Mouse (Mus musculus) CH12.LX (cell line): Measurements from ENCODE around the gene Fga. TPM values are rescaled to one million over a fixed set of nuclear protein-coding genes. Genes with fewer than 3 reads are reported as not detected.

Experiments used
- DNase-seq: peaks from one replicate; pipeline ENCODE4 v3.0.0-alpha.2; 2013; ENCODE audit errors: extremely low read depth
- H3K27ac ChIP-seq: 2 replicates; pipeline ENCODE4 v1.5.1; 2012; ENCODE audit warnings: low read depth, mild to moderate bottlenecking, control low read depth, moderate library complexity; ENCODE audit not compliant: insufficient read depth
- H3K27me3 ChIP-seq: replicated peaks from 2 replicates; pipeline ENCODE3; 2012; ENCODE audit warnings: inconsistent platforms
- H3K36me3 ChIP-seq, 2 experiments: replicated peaks in 1 of 2; 2 replicates each; pipeline versions ENCODE3 to v1.6.1; 2012; ENCODE audit warnings: inconsistent platforms in 1 of 2, low read length in 1 of 2, mild to moderate bottlenecking in 1 of 2, mixed read lengths in 1 of 2, moderate library complexity in 1 of 2; ENCODE audit not compliant: control insufficient read depth in 1 of 2, insufficient read depth in 1 of 2
- H3K4me1 ChIP-seq, 2 experiments: 2 replicates each; pipeline ENCODE4 v1.6.1; 2012; ENCODE audit warnings: inconsistent platforms in 1 of 2, moderate library complexity in 1 of 2; ENCODE audit not compliant: insufficient read depth in 2 of 2, control insufficient read depth in 1 of 2
- H3K4me2 ChIP-seq: 2 replicates; pipeline ENCODE4 v1.6.1; 2012; ENCODE audit warnings: low read depth, mild to moderate bottlenecking, control low read depth; ENCODE audit not compliant: poor library complexity, insufficient read depth, severe bottlenecking
- H3K4me3 ChIP-seq, 3 experiments: fragments of 150-350 bp in 1 of 3; sonication (generic) in 1 of 3; replicated peaks in 1 of 3; 2 replicates each; pipeline versions ENCODE3 to v1.5.1; 2011 to 2012; ENCODE audit warnings: low read depth in 2 of 3, low read length in 2 of 3, mild to moderate bottlenecking in 2 of 3, moderate library complexity in 2 of 3, control low read depth in 1 of 3, improper control_type of control experiment in 1 of 3, inconsistent platforms in 1 of 3, mixed read lengths in 1 of 3; ENCODE audit not compliant: poor library complexity in 1 of 3
- H3K79me2 ChIP-seq: replicated peaks from 2 replicates; pipeline ENCODE4 v1.6.1; 2012; ENCODE audit warnings: mild to moderate bottlenecking, moderate library complexity; ENCODE audit not compliant: control insufficient read depth, poor library complexity, insufficient read depth, severe bottlenecking; ENCODE audit errors: extremely low read depth
- H3K9ac ChIP-seq: 2 replicates; pipeline ENCODE4 v1.6.1; 2012; ENCODE audit warnings: low read depth, mild to moderate bottlenecking, control low read depth, moderate library complexity; ENCODE audit not compliant: insufficient read depth
- H3K9me3 ChIP-seq: replicated peaks from 2 replicates; pipeline ENCODE3; 2012; ENCODE audit warnings: low read length, inconsistent platforms, mixed read lengths
- CHD1 ChIP-seq: IDR thresholded peaks from 2 replicates; pipeline ENCODE4 v1.6.1; 2012; ENCODE audit warnings: low read depth, low read length, improper control_type of control experiment, inconsistent platforms
- CHD2 ChIP-seq: IDR thresholded peaks from 2 replicates; pipeline ENCODE4 v1.6.1; 2011; ENCODE audit warnings: low read length, improper control_type of control experiment
- E2F4 ChIP-seq: IDR thresholded peaks from 2 replicates; pipeline ENCODE4 v1.6.1; 2011; ENCODE audit warnings: low read depth, low read length, improper control_type of control experiment; ENCODE audit not compliant: insufficient replicate concordance
- HCFC1 ChIP-seq: IDR thresholded peaks from 2 replicates; pipeline ENCODE4 v1.6.1; 2012; ENCODE audit warnings: low read depth, mild to moderate bottlenecking, inconsistent platforms, low read length, improper control_type of control experiment
- IRF4 ChIP-seq: IDR thresholded peaks from 2 replicates; pipeline ENCODE4 v1.6.1; 2014; ENCODE audit warnings: low read depth, mild to moderate bottlenecking, inconsistent platforms, low read length, improper control_type of control experiment
- JUN ChIP-seq: IDR thresholded peaks from 2 replicates; pipeline ENCODE4 v1.6.1; 2011; ENCODE audit warnings: low read depth, mild to moderate bottlenecking, low read length, improper control_type of control experiment, moderate library complexity; ENCODE audit not compliant: insufficient read depth
- JUND ChIP-seq: conservative IDR thresholded peaks from 2 replicates; pipeline ENCODE4 v1.6.1; 2011; ENCODE audit warnings: low read depth, low read length, improper control_type of control experiment
- KAT2A ChIP-seq: IDR thresholded peaks from 2 replicates; pipeline ENCODE4 v1.6.1; 2012; ENCODE audit warnings: low read length, improper control_type of control experiment, inconsistent platforms; ENCODE audit not compliant: insufficient replicate concordance
- MAFK ChIP-seq: IDR thresholded peaks from 2 replicates; pipeline ENCODE4 v1.6.1; 2011; ENCODE audit warnings: low read length, improper control_type of control experiment; ENCODE audit not compliant: insufficient replicate concordance
- MAX ChIP-seq: IDR thresholded peaks from 2 replicates; pipeline ENCODE4 v1.6.1; 2011; ENCODE audit warnings: low read length, improper control_type of control experiment
- MAZ ChIP-seq: IDR thresholded peaks from 2 replicates; pipeline ENCODE4 v1.6.1; 2012; ENCODE audit warnings: low read depth, mild to moderate bottlenecking, inconsistent platforms, low read length, improper control_type of control experiment, moderate library complexity
- MEF2A ChIP-seq: IDR thresholded peaks from 2 replicates; pipeline ENCODE4 v1.6.1; 2014; ENCODE audit warnings: low read depth, mild to moderate bottlenecking, inconsistent platforms, low read length, improper control_type of control experiment, borderline replicate concordance
- MXI1 ChIP-seq: IDR thresholded peaks from 2 replicates; pipeline ENCODE4 v1.6.1; 2011; ENCODE audit warnings: mild to moderate bottlenecking, low read depth, low read length, improper control_type of control experiment
- MYC ChIP-seq: IDR thresholded peaks from 2 replicates; pipeline ENCODE4 v1.6.1; 2011; ENCODE audit warnings: low read depth, mild to moderate bottlenecking, improper control_type of control experiment, low read length
- NELFE ChIP-seq: IDR thresholded peaks from 2 replicates; pipeline ENCODE4 v1.6.1; 2011; ENCODE audit warnings: low read depth, low read length, improper control_type of control experiment
- PAX5 ChIP-seq: IDR thresholded peaks from 2 replicates; pipeline ENCODE4 v1.6.1; 2012; ENCODE audit warnings: low read length, inconsistent platforms, mixed read lengths
- POLR2AphosphoS2 ChIP-seq: IDR thresholded peaks from 2 replicates; pipeline ENCODE4 v1.6.1; 2011; ENCODE audit warnings: low read depth, low read length, improper control_type of control experiment
- RAD21 ChIP-seq: IDR thresholded peaks from 2 replicates; pipeline ENCODE4 v1.6.1; 2011; ENCODE audit warnings: low read depth, mild to moderate bottlenecking, low read length, improper control_type of control experiment, moderate library complexity
- SIN3A ChIP-seq: IDR thresholded peaks from 2 replicates; pipeline ENCODE4 v1.6.1; 2012; ENCODE audit warnings: low read length, improper control_type of control experiment, inconsistent platforms
- TBP ChIP-seq: conservative IDR thresholded peaks from 2 replicates; pipeline ENCODE4 v1.6.1; 2011; ENCODE audit warnings: low read depth, low read length, improper control_type of control experiment
- ZKSCAN1 ChIP-seq: IDR thresholded peaks from 2 replicates; pipeline ENCODE4 v1.6.1; 2012; ENCODE audit warnings: low read depth, inconsistent platforms, low read length, improper control_type of control experiment, borderline replicate concordance
- dilution Hi-C: fragments of 300-500 bp; cut with MboI; formaldehyde crosslinking; loops from 2 replicates; pipeline ENCODE4 v1.14.3; 2020; ENCODE audit warnings: low sequenced_read_pairs; ENCODE audit not compliant: extremely low pct_unique_long_range_greater_than_20kb, extremely low pct_ligation_motif_present
- in situ Hi-C: fragments of 300-500 bp; cut with MboI; formaldehyde crosslinking; loops from 3 replicates; pipeline ENCODE4 v1.14.3; 2019; ENCODE audit warnings: low sequenced_read_pairs, low pct_ligation_motif_present, low pct_unique_long_range_greater_than_20kb, mixed read lengths
- polyA plus RNA-seq: library from polyadenylated mRNA; unstranded; fragments of >175 nt; gene quantifications from 2 replicates; pipeline ENCODE4 v1.2.1, GENCODE M21; 2012; ENCODE audit warnings: low read depth; ENCODE audit not compliant: insufficient read length
- total RNA-seq, 2 experiments: library from RNA; depleted of rRNA; stranded (reverse); fragments of 300-350 nt in 1 of 2; fragments of >200 nt in 1 of 2; gene quantifications; 2 replicates each; pipeline ENCODE4 v1.2.3; 2012 to 2014

Fga gene
- total and polyA plus RNA-seq, 3 experiments, result not detected

DNA sequence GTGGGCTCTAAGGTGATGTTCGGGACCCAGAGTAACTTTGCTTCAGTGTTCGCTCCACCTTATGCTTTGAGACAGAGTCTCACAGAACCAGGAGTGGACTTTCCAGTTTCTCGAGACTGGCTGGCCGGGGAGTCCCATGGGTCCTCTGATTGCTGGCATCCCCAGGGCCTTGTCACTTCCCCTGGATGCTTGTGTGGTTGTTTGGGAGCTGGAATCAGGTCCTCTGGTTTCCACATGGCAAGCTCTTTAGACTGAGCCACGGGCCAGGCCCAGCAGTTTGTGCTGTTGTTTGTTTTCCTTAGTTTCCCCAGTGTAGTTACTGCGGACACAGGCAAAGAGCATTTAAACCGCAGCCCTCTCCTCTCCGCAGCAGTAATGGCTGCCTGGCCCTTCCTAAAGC, 7.9 kb downstream of the Fga start:
- H3K4me2 ChIP-seq, result no peak overlapping the region
- no peak for DNase-seq
- H3K27me3 ChIP-seq, result no peaks in the 10 kb centered on the region
- H3K9ac ChIP-seq, result no peak overlapping the region
- H3K9me3 ChIP-seq, result no peaks in the 10 kb centered on the region
- H3K27ac ChIP-seq, result no peak overlapping the region
- in situ Hi-C loops, result no loop called here
- no peaks in the 10 kb centered on the region for H3K4me1 ChIP-seq
- H3K36me3 ChIP-seq, result no peaks in the 10 kb centered on the region
- H3K4me3 ChIP-seq, result no peak overlapping the region
- TF ChIP-seq KAT2A (no peak), CHD1 (no peak), PAX5 (no peak), JUN (no peak), MYC (no peak), JUND (no peak), HCFC1 (no peak), POLR2AphosphoS2 (no peak)
- no peaks in the 10 kb centered on the region for H3K79me2 ChIP-seq
- dilution Hi-C loops, result no loop called here

DNA sequence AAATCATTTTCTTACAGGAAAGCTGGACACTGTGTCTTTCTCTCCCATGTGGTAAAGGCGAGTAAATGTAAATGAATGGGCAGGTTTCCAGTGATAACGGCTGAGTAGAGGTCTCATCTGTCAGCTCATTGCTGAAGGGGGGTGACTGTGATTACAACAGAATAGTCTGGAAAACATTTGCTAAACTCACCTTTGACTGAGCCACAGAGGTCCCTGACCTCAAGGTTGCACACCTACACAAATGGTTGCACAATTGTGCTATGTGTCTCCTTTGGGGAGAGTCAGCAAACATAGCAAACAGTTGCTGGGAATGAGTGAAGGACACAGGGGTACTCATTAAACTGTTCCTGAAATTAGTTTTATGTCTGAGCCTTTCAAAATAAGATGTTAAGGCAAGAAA, 13.0 kb downstream of the Fga start:
- Histone ChIP-seq H3K4me3 (no peak overlapping the region), H3K4me1 (0 out of 4 replicates have a peak, but pooled peaks cover 0 to 2% of the 10 kb centered on the region in 2 experiments), H3K9me3 (no peaks in the 10 kb centered on the region), H3K9ac (no peak overlapping the region), H3K36me3 (no peaks in the 10 kb centered on the region), H3K27ac (no peak overlapping the region), H3K27me3 (no peaks in the 10 kb centered on the region), H3K79me2 (no peaks in the 10 kb centered on the region)
- in situ Hi-C loops, result no loop called here
- no peak for DNase-seq
- TF ChIP-seq TBP (no peak), RAD21 (no peak), E2F4 (no peak), CHD1 (no peak), JUN (no peak), MAX (no peak), MEF2A (no peak)
- TF ChIP-seq, all 38 proteins: peak for 0
- dilution Hi-C loops, result no loop called here
- no peak overlapping the region for H3K4me2 ChIP-seq

DNA sequence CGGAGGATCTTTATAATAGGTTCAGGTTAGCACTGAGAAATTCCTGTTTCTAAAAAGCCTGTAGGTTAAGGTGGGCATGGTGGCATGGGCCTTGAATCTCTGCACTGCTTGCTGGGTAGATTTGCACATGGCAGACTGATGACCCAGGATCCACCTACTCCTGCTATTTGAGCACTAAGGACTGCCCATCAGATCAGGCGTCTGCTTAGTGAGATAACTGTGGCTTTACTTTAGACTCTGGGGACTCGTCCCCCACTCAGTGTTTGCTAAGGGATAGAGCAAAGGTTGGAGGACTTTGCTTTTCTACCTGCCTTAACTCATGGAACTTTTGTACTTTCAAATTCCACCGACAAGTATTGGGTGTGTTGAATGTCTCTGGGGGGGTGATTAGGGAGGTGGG, 13.8 kb downstream of the Fga start:
- Histone ChIP-seq H3K4me3 (no peak overlapping the region), H3K9me3 (no peaks in the 10 kb centered on the region), H3K9ac (no peak overlapping the region), H3K36me3 (no peaks in the 10 kb centered on the region), H3K4me2 (no peak overlapping the region), H3K27me3 (no peaks in the 10 kb centered on the region), H3K27ac (no peak overlapping the region), H3K4me1 (0 out of 4 replicates have a peak, but pooled peaks cover 0 to 2% of the 10 kb centered on the region in 2 experiments), H3K79me2 (no peaks in the 10 kb centered on the region)
- TF ChIP-seq SIN3A (no peak), NELFE (no peak), RAD21 (no peak), MAFK (no peak), IRF4 (no peak), MAZ (no peak), JUND (no peak), MXI1 (no peak), CHD2 (no peak), ZKSCAN1 (no peak), CHD1 (no peak)
- DNase-seq, result no peak
- in situ Hi-C loops, result no loop called here
- dilution Hi-C loops, result no loop called here
